Mouse (Mus musculus) urinary bladder, postnatal 14 days (tissue): ENCODE data around the gene Tubg1.
"Not testable (repeated sequence)": the region's sequence is repeated elsewhere in the genome, so short reads cannot be mapped to it uniquely, and the experiment has no call there.

Experiments used
- DNase-seq: peaks from one replicate; pipeline ENCODE4 v3.0.0; 2021; ENCODE audit warnings: low spot score

Tubg1 gene

DNA sequence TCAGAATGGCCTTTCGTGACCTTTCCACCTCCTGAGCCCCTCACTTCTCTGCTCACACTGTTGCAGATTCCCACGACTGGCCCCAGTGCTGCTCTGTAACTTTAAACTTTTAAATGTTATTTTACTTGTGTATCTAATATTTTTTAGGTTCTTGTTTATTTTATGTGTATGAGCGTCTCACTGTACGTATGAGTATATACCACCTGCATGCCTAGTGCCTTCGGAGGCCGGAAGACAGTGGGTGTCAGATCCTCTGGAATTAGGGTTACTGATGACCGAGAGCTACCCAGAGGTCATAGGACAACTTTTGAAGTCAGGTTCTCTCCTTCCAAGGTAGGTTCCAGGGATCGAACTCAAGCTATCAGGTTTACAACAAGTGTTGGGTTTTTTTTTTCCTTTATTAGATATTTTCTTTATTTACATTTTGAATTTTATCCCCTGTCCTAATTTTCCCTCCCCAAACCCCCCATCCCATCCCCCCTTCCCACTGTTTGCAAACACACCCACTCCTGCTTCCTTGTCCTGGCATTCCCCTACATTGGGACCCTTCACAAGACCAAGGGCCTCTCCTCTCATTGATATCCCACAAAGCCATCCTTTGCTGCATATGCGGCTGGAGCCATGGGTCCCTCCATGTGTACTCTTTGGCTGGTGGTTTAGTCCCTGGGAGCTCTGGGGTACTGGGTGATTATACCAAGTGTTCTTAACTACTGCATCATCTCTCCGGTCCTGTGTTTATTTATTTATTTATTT lies 22.7 kb downstream of the Tubg1 start:
- DNase-seq: no peak

GRCm38 (mm10) chr11:101143338-101144225 lies 23.8 kb downstream of the Tubg1 start:
- no peak for DNase-seq

- no peak for DNase-seq
Observed at GRCm38 (mm10) chr11:101146377-101146776, 26.6 kb downstream of the Tubg1 start.

GRCm38 (mm10) chr11:101148751-101149150 lies 29.0 kb downstream of the Tubg1 start:
- no peak for DNase-seq

DNA sequence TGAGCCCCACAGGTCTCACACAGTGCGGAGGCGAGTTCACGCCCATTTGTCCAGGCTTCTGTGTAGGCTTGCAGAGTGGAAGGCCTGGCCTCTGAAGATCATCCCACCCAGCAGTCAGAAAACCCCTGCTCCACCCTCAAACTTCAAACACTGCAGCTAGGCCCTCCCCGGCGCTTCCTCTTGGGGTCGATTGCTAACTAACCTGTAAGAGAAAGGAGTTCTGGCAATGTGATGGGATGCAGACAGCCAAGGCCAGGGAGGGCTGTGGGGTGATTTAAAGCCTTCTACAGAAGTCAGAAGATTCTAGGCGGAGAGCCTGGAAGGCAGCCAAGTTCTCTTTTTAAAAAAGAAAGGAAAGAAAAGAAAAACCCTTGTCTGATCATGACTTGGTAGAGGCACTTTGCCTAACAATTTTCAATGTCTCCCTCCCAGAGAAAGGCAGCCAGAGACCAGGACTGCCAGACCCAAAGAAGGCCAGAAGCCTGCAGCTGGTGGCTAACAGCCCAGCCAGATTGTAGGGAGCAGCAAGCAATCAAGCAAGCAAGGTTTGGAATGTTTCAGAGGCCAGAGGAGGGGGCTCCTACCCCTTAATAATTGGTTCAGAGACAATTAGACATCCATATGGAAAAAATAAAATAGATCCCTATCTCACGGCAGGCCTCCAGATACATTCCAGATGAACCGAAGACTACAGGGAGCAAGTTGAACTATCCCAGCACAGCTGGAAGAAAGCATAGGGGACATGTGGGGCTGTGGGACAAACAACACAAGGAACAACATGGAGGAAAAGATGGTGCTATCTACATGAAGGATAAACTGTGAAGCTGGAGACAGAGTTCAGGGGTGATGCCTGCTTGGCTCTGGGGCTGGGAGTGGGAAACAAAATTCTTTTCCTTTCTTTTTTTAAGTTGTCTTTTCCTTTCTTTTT lies 29.7 kb downstream of the Tubg1 start:
- DNase-seq: peak; percentile 45

DNA sequence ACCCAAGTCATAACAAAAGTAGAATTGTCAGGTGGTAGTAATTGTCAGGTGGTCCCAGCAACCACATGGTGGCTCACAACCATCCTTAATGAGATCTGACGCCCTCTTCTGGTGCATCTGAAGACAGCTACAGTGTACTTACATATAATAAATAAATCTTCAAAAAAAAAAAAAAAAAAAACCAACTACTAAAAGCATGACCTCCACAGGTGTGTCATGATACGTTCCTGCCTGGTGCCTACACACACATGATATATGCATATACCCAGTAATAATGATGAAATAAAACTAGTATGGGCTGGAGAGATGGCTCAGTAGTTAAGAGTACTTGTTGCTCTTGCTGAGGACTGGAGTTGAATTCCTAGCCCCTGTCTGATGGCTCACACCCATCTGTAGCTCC lies 31.3 kb downstream of the Tubg1 start:
- no peak for DNase-seq

GRCm38 (mm10) chr11:101152825-101153224 lies 33.1 kb downstream of the Tubg1 start:
- no peak for DNase-seq

- DNase-seq: no peak
Observed at GRCm38 (mm10) chr11:101154648-101155047, 34.9 kb downstream of the Tubg1 start.

DNA sequence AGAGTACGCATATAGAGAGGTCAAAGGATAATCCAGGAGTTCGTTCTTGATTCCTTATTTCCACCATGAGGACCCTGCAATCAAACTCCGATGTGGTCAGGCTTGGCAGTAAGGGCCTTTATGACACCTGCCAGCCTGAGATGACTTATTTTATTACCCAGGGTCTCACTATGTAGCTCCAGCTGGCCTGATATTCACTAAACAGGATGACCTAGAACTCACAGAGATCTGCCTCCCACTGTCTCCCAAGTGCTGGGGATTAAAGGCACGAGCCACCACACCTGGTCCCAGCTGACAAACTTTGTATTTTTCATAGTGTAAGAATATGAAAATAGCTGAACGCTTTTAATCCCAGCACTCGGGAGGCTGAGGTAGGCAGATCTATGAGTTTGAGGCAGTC lies 35.4 kb downstream of the Tubg1 start:
- DNase-seq: no peak

DNA sequence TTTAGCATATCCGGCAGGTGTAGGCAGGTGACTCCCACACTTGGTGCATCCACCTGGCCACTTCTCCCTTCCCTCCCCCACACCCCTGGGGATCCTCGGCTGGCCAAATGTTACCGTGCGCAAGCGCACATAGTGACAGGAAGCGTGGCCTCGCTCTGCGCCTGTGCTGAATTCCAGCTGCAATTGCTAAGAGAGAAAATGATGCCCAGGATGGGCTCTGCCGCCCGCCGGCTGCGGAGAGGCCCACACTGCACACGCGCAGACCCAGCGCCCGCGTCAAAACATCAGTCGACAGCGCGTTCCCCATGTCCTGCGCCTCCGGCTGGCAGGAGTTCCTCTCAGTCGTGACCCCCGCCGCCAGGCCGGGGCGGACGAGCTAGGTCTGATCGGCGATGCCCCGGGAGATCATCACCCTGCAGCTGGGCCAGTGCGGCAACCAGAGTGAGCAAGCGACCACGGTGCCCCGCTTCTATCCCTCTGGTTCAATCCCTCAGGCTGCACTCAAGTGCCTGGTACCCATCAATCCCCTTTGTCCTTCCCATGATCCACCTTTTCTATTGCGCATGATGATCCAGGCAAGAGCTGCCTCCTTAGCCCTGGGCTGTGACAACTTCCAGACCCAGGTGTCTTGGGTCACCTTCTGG lies 36.1 kb downstream of the Tubg1 start, which contains the start of gene Tubg2:
TSS of gene Tubg2 (plus strand) at position 180 of the 644 bp plus-strand sequence.
- peak; percentile 50 for DNase-seq

DNA sequence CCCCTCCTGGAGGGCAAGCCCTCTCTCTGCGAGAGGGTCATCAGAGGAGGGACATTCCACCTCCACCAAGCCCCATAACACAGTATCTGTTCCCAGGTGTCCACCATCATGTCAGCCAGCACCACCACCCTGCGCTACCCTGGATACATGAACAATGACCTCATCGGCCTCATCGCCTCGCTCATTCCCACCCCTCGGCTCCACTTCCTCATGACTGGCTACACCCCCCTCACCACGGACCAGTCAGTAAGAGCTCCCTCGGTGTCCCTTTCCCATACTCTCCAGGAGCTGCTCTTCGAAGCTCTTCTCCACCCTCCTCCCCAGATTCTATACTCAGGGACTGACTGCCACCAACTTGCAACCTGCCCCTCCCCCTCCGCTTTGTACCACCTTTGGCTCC lies 40.4 kb downstream of the Tubg1 start:
- DNase-seq: not testable (repeated sequence)

GRCm38 (mm10) chr11:101160981-101161505 lies 41.3 kb downstream of the Tubg1 start:
- DNase-seq: not testable (repeated sequence)

DNA sequence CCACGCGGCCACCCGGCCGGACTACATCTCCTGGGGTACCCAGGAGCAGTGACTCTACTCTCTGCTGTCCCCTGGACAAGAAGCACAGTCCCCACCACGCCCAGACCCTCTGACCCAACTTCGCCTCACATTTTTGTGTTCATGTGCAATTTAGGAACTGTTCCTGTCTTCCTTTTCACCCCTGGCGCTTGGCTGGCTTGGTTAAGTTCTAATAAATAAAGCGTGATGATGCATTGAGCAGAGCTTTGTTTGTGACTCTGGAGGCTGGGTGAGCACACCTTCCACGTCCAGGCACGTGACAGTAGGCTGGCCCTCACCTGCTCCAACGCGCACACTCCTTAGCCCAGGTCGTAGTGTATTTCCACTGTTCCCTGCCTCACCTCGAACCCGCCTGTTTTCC lies 41.8 kb downstream of the Tubg1 start:
- no peak for DNase-seq

GRCm38 (mm10) chr11:101162301-101162700 lies 42.6 kb downstream of the Tubg1 start:
- no peak for DNase-seq

DNA sequence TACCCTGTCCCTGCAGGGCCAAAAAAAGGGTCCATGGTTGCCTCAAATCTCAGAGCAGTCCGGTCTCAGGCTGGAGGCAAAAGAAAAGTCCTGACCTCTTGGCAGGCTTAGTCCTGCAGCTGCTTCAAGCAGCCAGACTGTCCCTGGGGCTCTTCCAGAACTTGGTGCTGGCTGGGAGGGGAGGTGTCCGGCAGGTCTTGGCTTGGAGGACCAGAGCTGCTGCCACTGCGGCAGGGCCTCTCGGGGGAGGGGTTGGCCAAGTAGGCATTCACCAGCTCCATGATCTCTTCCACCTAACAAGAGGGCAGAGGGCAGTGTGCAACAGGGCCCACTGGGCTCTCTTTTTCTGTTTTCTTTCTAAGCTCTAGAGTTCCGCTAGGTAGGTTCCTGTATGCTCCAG lies 43.0 kb downstream of the Tubg1 start:
- peak; percentile 63 for DNase-seq

DNA sequence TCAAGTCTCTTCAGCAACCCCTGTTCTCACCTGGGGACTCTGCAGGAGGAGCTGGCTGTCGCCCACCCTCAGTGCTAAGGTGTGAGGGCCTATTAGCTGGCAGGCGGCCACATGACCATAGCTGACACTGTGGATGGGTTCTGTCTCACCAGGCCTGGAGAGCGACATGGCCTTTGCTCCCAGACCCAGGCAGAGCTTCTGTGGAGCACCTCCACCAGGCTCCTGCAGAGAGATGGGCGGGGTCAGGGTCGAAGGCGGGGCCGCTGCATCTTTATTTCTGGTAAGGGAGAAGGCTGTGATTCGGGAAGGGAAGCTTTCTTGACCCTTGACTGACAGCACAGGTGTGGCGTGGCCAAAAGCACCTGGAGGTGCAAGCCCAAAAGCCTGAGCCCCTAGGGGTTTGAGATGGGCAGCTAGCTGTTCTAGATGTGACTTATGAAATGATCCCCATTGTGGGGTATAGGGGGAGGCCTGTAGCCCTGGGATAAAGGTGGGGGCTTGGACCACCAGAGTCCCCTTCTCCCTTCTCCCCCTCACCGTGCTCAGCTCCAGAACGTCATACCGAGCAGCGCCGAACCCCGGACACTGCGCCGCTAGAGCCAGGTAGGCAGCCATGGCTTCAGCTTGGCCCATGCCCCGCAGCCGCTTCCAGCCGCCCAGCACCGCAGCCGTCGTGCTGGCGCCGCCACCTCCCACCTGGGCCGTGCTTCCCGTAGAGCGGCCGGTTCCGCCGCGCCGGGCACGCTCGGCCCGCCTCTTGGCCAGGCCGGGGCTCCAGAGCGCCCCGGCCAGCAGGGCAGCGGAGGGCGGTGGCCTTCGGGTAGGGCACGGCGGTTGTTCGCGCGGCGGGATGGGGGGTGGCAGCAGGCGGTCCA lies 44.0 kb downstream of the Tubg1 start:
- no peak for DNase-seq

- no peak for DNase-seq
Observed at GRCm38 (mm10) chr11:101164351-101164665, 44.6 kb downstream of the Tubg1 start.

- DNase-seq: peak; percentile 59
Observed at GRCm38 (mm10) chr11:101164677-101165580, 45.2 kb downstream of the Tubg1 start.

DNA sequence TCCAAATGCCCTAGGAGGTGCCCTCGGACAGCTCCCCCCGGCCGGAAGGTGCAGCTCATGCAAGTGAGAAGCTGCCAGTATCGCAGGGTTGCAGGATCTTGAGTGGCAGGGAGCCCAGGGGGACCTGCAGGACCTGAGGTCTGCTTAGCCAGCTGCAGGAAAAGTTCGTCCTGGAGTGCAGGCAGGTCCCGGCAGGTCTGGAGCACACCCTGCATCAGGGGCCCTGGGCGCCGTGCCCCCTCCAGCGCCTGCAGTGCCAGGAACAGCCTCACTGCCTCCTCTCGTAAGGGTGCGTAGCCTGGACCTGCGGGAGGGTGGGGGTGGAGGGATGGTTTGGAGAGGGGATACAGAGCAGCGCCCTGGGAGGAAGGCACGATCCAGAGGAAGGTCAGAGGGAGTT lies 46.6 kb downstream of the Tubg1 start:
- DNase-seq: no peak
